Mouse (Mus musculus) gonadal fat pad, adult 2 months (tissue): ENCODE data around the gene Ralb. TPM values are rescaled to one million over a fixed set of nuclear protein-coding genes. Genes with fewer than 3 reads are reported as not detected.

ENCODE experiments used
- DNase-seq: peaks from one replicate; pipeline ENCODE4 v3.0.0-alpha.2; 2012; ENCODE audit warnings: low read depth
- polyA plus RNA-seq: library from polyadenylated mRNA; depleted of rRNA; stranded (reverse); fragments of >200 nt; gene quantifications from 2 replicates; pipeline ENCODE4 v1.2.3, GENCODE M21; 2012; rRNA removed

Ralb gene
- polyA plus RNA-seq, result 38.5 and 38.7 TPM in 2 replicates

GRCm38 (mm10) chr1:119504260-119505062, at the start of gene Ralb:
TSS of gene Ralb (minus strand) at chr1:119504794.
- peak; percentile 80 for DNase-seq

DNA sequence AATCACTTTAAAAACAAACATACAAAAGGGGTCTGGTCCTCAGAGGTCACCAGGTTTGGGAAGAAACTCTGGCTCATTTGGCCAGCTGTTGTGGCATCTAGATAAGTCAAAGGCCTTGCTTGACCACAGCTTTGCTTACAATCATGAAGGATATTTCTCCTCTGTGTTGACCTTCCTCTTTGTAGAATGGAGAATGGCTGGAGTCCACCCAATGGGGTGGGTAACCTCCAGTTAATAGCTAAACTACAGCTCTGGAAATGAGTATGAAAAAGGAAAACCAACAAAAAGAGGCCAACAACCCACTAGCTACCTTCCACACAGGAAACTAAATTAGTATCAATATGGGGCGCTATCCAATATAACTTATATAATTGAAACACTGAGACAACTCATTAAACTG, 47.1 kb upstream of the Ralb start:
- no peak for DNase-seq

- no peak for DNase-seq
Observed at GRCm38 (mm10) chr1:119550064-119550463, 45.5 kb upstream of the Ralb start.

- DNase-seq, result no peak
Observed at GRCm38 (mm10) chr1:119549327-119549689, 44.7 kb upstream of the Ralb start.

GRCm38 (mm10) chr1:119548668-119549326, 44.2 kb upstream of the Ralb start:
- DNase-seq, result no peak

GRCm38 (mm10) chr1:119546490-119546889, 41.9 kb upstream of the Ralb start:
- DNase-seq, result no peak

DNA sequence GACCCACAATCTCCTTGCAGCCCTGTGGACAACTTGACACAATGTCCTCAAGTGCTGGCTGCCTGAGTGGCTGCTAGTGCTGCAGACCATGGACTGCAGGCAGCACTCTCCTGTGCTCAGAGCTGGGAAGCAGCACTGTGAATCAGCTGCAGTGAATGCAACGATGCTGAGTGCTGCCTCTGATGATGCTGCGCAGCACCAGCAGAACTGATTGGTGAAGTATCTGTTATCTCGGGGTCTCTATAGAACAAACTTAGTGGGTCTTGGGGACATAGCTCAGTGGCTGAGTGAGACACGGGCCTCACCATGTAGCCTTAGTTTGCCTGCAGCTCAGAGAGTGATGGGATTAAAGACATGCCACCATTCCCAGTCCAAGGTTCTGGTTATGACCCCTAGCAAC, 41.1 kb upstream of the Ralb start:
- no peak for DNase-seq

DNA sequence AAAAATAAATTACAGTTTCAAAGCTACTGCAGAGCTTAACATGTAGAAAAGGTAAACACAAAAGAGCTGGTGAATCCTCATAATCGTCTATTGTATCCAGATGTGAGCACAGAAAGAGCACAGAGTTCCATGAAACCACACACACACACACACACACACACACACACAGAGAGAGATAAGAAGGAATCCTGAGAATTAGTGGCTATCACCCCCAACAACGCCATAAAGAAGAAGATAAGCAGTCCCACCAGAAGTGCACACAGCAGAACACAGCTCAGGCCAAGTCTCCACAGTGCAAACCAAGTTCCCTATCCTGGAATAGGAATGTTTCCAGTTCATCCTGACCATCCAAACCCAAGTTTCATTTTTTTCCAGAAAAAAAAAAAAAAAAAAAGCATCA, 40.6 kb upstream of the Ralb start:
- no peak for DNase-seq

GRCm38 (mm10) chr1:119544611-119545155, 40.1 kb upstream of the Ralb start:
- DNase-seq, result no peak

DNA sequence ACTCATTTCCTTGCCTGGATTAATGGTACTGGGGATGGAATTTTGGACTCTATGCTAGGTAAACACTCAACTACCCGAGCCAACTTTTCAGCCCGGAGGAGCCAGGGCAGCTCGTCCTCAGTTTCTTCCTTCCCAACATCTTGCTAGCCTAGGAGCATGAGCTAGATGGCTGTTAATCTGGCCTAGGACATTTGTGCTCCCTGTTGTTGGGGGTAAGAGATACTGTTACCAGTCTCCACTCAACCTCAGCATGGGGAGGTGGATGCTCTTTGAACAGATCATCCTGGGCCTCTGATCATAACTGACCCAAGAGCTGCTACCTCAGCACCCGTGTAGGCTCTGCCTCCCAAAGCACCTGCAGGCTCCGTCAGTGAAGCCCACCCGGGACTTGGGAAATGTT, 38.7 kb upstream of the Ralb start:
- DNase-seq, result no peak

DNA sequence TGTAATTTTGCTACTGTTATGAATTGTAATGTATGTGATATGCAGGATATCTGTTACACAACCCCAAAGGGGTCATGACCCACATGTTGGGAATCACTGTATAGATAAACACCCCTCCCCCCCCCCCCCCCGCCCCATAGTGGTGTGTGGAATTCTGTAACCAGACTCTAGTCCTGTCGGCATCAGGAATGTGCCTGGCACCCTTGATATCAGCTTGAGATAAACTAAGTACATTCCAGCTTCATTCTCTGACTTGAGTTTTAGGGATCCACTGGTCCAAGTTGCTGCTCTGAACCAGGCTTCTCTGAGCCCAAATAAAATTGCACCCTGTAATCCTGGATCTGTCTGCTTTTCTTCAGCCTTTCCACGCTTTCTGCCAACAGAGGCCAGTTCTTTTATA, 37.0 kb upstream of the Ralb start:
- DNase-seq, result no peak

DNA sequence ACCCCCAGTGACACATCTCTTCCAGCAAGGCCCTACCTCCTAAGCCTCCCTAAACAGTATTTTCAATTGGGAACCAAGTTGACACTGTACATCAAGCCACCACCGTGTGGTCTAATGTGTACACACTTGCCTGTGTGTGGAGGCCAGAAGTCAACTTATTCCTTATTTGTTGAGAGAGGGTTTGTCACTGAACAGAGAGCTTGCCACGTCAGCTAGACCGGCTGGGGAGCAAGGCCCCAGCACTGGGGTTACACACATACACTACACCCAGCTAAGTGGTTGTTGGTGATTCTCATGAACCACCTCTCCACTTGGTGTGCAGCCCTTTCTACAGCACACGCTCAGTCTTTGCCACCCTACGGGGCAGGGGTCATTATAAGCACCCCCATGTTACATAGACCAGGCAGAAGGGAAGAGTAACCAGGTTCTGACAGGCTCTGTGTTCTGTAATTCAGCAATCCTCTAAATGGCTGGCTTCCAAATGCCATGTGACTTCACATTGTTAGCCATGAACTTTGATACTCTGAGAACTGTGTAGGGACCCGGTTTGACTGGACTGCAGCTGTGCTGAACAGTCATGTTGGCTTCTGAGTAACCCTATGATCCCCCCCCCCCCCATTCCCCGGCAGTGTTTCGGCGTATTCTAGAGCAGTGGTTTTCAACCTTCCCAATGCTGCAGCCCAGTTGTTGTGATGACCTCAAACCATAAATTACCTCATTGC, 36.4 kb upstream of the Ralb start:
- no peak for DNase-seq

- DNase-seq, result no peak
Observed at GRCm38 (mm10) chr1:119539252-119539651, 34.7 kb upstream of the Ralb start.

DNA sequence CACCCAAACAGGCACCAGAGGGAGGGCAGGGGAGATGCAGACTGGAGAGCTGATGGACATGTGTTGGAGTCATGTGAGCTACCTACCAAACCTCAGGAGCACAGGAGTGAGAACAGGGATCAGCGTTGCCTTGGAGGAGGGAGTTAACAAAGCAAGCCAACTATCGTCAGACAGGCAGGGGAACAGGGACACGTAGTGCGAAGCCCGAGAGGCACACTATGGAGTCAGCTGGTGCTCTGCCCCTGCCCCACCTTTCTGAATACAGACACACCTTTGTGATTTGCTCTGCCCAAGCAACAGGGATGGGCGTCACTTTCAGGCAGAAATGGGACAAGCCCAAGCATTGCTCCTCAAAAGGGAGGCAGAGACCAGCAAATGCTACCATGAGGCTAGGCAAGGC, 33.1 kb upstream of the Ralb start:
- no peak for DNase-seq

DNA sequence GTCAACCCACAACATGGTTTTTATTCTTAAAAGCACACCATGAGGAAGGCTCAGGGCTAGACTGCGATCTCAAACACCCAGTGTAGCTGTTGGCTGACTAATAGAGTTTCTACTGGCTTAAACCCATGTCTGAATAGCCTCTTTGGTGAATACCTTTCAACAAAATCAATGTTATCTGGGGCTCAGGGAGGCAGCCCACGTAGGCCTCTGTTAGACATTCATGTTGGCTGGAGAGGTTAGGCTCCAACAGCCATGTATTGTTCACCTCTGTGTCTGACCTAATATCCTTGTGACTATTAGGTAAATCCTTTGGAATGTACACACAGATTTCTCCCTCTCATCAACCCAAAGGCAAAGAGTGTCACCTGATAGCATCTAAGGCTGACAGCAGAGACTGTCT, 31.5 kb upstream of the Ralb start:
- no peak for DNase-seq

- DNase-seq, result no peak
Observed at GRCm38 (mm10) chr1:119534341-119534740, 29.7 kb upstream of the Ralb start.

DNA sequence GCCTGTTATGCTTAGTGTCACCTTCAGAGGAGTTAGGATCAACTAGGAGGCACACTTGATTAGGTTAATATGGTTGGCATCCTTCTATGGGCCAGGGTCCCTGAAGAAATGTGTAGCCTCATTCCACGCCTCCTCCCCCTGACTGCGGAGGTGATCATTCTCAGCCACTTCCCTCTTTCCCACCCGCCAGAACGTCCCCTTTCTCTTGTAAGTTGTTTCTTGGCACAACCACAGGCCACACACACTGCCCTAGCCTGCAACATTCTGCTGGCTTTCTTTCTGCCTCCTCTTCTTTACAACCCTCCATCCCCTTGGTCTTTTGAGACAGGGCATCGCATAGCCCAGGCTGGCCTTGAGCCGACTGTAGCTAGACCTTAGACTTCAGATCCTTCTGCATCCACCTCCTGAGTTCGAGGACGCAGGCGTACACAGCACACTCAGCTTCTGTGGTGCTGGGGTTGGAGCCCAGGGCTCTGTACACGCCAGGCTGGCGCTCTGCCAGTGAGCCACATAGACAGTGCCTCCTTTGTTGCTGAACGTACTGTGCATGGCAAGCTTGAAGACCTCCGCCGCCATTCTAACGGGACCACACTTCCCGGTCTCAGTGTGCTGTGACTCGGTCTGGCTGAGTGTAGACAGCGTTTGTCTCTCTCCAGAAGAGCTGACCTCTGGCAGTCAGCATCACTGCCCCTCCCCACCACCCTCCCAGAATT, 28.7 kb upstream of the Ralb start:
- DNase-seq, result no peak

DNA sequence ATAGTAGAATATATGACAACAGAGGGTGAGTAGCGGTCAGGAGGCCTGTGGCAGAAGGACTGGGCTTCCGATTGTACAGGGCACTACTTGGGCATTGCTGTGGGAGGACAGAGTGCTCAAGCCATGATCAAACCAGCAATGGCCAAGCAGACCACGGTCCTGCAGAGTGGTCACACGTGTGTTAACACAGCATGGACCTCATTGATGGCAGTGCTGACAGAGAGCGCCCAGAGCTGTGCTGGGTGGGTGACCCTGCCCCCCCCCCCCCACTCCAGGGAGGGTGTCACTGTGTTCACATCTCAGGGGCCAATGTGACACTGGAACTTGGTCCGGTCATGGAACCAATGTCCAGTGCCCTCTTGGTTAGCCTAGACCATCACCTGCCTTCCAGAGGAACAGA, 27.6 kb upstream of the Ralb start:
- DNase-seq, result no peak

DNA sequence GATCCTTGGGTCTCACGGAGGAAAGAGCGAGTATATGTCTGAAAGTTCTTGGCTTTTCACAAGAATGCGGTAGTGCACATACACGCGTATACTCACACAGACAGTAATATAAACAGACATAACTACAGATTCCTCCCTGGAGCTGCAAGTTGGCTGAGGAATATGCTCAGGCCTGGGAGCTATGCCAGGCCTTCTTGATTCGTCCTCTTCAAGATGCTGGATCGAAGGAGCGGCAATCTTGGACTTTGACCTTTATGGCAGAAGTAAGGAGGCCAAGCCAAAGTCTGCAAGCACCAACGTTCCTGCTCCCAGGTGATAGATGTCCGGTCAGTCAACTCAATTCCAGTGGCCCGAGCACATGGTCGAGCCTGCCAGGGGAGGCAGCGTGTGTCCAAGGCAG, 26.3 kb upstream of the Ralb start:
- no peak for DNase-seq

DNA sequence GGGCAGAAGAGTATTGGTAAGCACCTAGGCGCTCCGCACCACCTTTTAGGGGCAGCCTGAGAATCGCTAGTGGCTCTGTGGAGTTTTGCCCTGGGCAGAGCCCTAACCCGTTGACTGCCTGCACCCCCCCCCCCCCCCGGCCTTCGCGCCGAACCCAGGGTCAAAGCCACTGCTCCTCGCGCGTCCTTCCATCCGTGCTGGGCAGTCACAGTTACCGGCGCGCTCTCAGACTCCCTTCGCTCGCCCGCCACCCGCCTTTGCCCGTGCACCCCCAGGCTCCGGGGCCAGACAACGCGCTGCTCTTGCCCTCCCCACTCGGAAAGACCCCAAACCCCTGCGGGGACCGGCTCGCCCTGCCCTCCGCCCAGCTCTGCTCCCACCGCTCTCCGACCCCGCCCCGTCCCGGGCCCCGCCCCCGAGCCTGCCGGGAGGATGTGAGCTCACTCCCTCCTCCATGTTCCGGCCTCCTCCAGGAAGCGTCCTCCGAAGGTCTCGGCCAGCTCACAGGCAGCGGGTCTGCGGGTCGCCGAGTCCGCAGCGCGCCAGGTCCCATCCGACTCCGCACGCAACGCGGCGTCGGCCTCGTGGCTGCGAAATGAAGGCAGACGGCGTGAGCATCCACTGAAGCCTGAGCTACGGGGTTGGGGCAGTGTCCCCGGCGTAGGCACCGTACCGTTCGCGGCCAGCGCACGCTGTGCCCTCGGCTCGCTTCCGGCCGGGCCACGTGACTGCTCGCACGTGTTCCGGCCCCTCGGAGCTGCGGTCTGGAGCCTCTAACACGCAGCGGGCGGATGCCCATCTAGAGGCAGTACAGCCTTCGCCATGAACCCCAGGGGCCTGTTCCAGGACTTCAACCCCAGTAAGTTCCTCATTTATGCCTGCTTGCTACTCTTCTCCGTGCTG, 21.3 kb upstream of the Ralb start, which contains the start of gene Tmem185b:
TSS of gene Tmem185b (plus strand) at position 472 of the 903 bp plus-strand sequence.
- no peak for DNase-seq

GRCm38 (mm10) chr1:119525004-119525444, 20.4 kb upstream of the Ralb start:
- DNase-seq, result no peak
